Mouse (Mus musculus) gastrocnemius, adult 2 months (tissue): ENCODE results near the gene Prkar1b. TPM values are rescaled to one million over a fixed set of nuclear protein-coding genes. Genes with fewer than 3 reads are reported as not detected.
A peak's percentile ranks its signal among the peaks of the same experiment; 100 is the strongest.

Experiments
- DNase-seq: peaks from one replicate; pipeline ENCODE4 v3.0.0; 2022
- H3K27ac ChIP-seq: fragments of 200-600 bp; 2 replicates; pipeline ENCODE4 v1.8.1; 2022; ENCODE audit warnings: mild to moderate bottlenecking
- H3K4me3 ChIP-seq: fragments of 200-600 bp; 2 replicates; pipeline ENCODE4 v1.8.1; 2022; ENCODE audit warnings: mild to moderate bottlenecking, moderate library complexity
- CTCF ChIP-seq: fragments of 200-600 bp; IDR thresholded peaks from 2 replicates; pipeline ENCODE4 v1.8.1; 2022; ENCODE audit warnings: antibody characterized with exemption, mild to moderate bottlenecking, moderate library complexity
- intact Hi-C: fragments of 180-260 bp; cut with DNase I; formaldehyde crosslinking; loops from one replicate; pipeline ENCODE4 v1.15.1; 2025
- total RNA-seq, 2 experiments: library from RNA; stranded (reverse); gene quantifications; 2 replicates each; pipeline ENCODE4 v1.2.3; 2021

Prkar1b gene
- total RNA-seq, 2 experiments from 2014 or later, result 0.59 to 1.4 TPM

DNA sequence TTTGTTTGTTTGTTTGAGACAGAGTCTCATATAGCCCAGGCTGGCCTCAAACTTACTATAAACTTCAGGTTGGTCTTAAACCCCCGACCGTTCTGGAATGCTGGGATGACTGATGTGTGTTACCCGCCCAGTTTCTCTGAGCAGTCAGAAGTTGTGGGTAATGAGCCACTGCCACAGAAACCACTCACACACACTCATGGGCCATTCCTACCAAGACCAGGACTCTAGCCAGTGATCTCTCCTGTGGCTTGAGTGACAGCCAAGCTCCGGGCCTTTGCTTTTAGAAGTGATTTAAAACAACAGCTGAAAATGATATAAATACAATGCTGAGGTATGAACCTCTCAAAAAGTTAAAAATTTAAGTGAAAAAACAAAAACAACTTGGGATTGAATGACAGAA lies 34.9 kb downstream of the Prkar1b start:
- no peak overlapping the region for H3K4me3 ChIP-seq
- intact Hi-C loops, result no loop called here
- no peak for TF ChIP-seq CTCF

DNA sequence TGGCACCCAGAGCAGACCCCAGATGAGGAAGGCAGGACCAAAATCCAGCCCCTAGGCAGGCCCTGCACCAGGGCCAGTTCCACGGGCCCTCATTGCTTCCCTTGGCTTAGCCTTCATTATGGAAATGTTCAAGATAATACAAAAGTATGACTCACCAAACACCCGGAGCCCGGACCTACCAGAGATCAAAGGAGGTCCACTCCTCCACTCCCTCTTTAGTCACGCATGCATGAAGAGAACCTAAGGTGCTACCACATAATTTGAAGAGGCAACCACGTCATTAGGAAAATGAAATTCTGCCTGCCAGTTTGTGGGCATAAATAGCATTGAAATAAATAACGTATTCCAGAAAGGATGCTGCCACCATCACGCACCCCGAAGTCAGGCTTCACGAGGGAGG lies 37.4 kb downstream of the Prkar1b start:
- no peak for DNase-seq
- no peak for TF ChIP-seq CTCF
- intact Hi-C loops, result no loop called here

More for the DNA sequence above, 34.9 kb downstream of the Prkar1b start:
- DNase-seq, result no peak
- H3K27ac ChIP-seq, result no peak overlapping the region

DNA sequence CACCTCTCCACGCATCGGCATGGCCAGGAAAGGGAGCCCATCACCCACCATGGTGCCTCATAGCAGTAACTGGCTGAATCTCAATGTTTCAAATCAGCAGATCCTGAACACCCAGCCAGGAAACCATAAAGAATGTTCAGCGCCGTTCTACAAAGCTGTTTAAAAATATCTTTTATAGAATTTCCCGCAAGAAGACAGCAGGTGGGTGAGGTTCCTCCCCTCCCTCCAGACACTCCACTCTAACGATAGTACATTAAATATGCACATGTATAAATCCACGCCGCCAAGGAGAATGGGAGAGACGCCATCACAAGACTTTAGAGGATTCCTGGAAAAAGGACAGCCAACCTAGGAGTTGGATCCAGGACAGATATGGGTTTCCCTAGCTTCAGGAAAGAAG lies 37.8 kb downstream of the Prkar1b start:
- Histone ChIP-seq H3K27ac (no peak overlapping the region), H3K4me3 (no peak overlapping the region)
- TF ChIP-seq CTCF, result no peak
- DNase-seq, result no peak
- intact Hi-C loops, result no loop called here

More for the DNA sequence above, 37.4 kb downstream of the Prkar1b start:
- no peak overlapping the region for H3K4me3 ChIP-seq
- H3K27ac ChIP-seq, result no peak overlapping the region

DNA sequence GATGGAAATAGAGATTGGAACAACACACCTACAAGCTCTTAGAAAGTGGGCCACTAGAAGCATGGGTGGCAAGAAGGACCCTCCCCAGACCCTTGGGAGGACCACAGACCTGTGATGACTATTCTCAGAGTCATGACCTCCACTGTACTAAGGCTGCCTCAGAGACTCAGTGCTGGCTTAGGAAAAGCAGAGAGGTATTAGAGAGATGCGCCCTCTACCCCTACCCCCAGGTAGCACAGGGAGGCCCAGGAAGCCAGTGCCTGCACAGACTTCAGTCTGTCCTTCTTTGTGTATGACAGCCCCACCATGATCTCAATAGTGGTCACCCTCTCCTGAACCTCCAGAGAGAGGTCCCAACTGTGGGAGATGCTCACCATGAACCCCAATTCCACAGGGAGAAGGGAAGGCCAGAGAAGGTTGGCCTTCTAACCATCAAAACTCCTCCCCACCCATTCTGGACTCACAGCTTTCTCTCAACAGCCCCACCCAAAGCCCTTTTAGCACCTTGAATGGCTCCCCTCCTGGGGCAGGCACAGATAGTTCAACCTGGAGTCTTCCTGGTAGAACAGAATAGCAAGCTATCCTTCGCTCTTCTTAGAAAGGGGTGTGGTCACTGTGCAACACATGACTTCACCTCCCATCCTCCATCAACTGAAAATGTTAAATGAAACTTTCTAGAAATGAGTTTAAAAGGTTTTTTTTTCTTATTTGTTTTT lies 39.5 kb downstream of the Prkar1b start:
- intact Hi-C loops, result no loop called here
- no peak for DNase-seq
- TF ChIP-seq CTCF, result no peak
- Histone ChIP-seq H3K27ac (no peak overlapping the region), H3K4me3 (no peak overlapping the region)

DNA sequence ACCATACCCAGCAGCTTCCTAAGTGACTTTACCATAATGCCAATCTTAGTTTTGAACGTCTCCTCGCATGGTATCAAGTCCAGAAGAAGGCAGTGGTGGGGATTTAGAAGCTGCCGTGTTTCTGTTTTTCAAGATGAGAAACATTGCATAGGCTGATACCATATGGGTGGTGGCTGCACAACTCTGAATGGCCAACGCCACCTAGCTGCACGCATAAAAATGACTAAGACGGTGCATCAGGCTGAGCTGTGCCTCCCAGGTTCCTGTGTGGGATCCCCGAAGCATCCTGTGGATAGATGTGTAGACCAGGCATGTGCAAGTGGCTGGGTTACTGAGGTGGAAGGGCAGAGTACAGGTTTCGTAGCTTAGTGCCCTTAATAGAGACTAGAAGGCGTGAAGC lies 42.0 kb downstream of the Prkar1b start:
- peak; percentile 36 for TF ChIP-seq CTCF
- DNase-seq, result no peak
- H3K27ac ChIP-seq, result no peak overlapping the region
- intact Hi-C loops, result no loop called here
- H3K4me3 ChIP-seq, result no peak overlapping the region

DNA sequence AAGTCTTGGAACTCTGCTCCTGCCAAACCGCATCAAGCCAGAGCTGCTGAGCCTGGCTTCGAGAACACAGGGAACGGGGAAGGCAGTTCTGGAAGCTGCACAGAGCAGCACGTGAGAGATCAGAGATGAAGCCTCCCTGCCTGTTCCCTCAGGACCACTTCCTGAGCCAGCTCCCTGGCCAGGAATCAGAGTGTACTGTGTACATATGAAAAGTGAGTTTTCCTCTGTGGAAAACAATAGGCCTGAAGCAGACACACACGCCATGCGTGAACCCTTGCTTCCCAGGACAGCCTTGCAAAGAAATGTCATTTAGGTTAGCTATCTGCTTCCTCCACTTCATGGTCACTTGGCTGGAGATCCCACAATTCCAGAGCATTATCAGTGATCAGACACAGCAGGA lies 48.0 kb downstream of the Prkar1b start:
- intact Hi-C loops, result no loop called here
- Histone ChIP-seq H3K4me3 (no peak overlapping the region), H3K27ac (no peak overlapping the region)
- no peak for TF ChIP-seq CTCF
- DNase-seq, result no peak

DNA sequence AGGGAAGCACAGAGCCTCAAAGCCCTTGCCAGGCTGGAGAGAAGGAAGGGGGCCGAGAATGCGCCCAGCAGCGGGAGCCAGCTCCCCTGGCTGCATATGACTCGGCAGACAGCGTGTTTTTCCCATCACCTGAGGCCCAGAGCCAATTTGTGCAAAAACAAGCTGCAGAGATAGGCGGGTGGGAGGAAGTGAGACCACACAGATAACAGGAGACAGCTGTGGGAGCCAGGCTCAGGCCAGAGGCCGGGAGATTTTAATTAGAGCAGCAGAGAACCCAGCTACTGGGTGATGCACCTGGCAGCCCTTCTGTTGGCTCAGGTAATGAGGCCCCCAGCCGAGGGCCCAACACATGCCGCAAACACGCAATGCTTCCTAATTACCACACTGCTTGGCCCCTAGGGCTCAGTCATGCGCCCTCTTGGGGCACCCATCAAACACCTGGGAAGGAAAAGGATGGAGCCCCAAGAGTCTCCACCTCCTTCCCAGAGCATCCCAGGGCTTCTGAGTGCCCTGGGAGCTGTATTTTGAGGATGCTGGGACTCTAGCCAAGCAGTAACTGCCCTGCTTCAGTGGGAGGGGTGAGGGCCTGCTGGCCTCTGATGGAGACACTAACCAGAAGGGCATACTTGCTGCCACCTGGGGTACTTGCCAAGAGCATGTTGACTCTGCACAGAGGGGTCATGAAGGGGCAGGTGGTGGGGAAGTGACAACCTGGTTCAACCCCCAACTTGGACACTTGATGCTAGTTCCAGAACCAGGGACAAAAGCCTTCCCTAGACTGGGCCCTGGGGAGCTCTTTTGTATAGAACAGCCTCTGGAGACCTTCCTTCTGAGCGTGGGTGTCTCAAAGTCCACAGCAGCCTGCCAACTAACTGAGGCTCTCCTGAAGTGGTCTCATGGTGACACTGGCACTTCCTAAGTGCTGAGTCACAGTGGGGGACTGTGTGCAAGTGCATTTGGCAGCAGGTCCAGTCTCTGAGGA lies 50.5 kb downstream of the Prkar1b start:
- Histone ChIP-seq H3K27ac (peak overlapping the region; percentile 43), H3K4me3 (no peak overlapping the region)
- TF ChIP-seq CTCF, result no peak
- peak; percentile 38 for DNase-seq
- intact Hi-C loops, result no loop called here

DNA sequence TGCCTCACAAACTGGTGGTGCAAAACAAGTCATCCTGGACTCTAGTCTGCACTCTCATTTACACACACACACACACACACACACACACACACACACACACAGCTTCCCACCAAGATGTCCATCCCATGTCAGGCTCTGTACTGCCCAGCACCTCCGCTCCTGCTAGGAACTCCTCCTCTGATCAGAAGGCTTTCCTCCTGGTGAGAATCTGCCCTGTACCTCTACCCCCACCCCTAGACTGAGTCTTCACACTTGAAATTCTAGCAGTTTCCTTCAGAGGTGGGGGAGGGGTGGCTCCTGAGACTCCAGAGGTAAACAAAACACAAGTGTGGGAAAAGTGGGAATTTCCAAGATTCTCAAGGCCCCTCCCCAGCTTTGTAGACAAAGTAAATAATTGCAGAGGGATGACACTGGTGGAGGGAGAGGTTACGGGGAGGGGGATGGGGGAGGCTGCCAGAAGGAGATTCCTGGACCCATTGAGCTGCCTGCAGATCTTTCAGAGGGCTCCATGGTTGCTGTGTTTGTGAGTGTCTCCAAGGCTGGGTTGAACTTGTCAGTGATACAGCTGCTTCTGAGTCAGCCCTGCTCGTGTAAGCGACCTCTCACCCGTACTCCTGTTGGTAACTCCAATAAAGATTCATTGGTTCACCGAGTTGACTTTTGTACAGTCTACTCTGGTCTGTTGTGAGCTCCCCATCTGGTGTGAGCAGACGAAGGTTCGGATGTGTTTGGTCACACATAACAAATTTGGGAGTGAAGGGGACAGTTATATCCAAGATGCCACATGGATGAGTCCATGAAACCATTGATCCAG lies 54.3 kb downstream of the Prkar1b start:
- Histone ChIP-seq H3K4me3 (no peak overlapping the region), H3K27ac (no peak overlapping the region)
- TF ChIP-seq CTCF, result no peak
- DNase-seq, result no peak
- intact Hi-C loops, result no loop called here

DNA sequence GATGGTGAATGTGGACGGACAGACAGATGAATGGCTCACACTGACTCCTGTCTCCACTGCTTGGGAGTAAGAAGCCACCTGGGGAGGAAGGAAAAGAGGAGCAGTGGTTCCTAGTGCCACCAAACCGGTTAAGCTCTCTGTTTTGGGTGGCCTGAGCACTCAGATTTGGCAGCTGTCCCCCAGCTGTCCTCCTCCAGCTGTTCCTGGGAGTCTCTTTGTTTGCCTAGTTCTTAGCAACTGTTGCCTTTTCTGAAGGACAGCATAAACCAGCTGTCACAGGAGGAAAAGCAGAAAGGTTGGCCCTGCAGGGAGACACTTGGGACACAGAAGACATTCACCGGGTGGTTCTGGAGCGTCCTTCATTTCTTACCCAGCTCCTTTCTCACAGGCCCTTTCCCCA lies 56.3 kb downstream of the Prkar1b start:
- no peak for TF ChIP-seq CTCF
- Histone ChIP-seq H3K27ac (no peak overlapping the region), H3K4me3 (no peak overlapping the region)
- intact Hi-C loops, result no loop called here
- no peak for DNase-seq

DNA sequence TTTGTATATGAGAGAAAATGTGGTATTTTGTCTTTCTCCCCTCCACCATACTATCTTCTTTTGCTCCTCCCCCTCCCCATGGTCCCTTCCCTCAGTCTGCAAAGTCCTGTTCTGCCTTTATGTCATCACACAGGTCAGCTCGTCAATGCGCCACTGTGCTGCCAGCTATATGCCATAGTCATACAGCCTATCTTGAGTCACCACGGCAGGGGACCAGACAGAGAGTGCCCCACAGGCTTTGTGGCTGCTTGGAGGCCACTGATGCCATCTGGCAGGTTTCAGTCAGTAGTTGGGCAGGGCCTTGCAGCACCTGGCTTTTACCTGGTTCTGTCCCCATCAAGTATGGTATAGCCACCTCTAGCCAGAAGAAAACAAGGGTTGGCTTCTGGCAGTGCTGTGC lies 58.1 kb downstream of the Prkar1b start:
- no peak for DNase-seq
- Histone ChIP-seq H3K27ac (no peak overlapping the region), H3K4me3 (no peak overlapping the region)
- intact Hi-C loops, result no loop called here
- no peak for TF ChIP-seq CTCF

DNA sequence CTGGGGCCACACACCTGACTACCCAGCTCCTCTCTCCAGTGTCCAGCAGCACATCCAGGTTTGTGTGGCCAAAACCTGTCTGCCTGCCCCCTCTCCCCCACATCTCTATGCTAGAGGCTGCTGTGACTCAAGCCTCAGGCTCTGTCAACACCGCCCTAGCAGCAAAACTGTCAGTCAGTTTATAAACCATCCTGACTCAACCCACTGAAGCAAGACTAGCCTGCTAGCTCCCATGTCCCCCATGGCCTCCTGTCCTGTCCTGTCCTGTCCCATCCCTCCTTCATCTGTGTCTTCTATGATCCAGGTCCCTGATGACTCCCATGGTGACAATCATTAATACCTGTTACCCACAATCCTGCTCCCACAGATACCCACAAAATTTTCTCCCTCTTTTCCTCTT lies 59.6 kb downstream of the Prkar1b start:
- no peak for TF ChIP-seq CTCF
- DNase-seq, result no peak
- intact Hi-C loops, result no loop called here
- H3K27ac ChIP-seq, result no peak overlapping the region
- no peak overlapping the region for H3K4me3 ChIP-seq

DNA sequence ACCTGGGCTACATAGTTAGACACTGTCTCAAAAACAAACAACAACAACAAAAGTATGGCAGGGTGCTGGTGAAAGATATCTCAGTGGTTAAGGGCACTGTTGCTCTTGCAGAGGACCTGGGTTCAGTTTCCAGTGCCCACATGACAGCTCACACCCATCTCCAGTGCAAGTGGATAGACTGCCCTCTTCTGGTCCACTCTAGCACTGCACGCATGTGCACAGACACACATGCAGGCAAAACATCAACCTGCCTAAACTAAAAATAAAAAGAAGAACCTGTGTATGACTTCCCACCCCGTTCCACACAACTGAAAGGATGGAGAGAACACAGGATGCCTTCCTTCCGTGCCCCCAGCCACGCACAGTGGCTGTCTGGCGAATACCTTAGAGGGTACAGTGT lies 61.6 kb downstream of the Prkar1b start:
- peak; percentile 50 for TF ChIP-seq CTCF
- Histone ChIP-seq H3K27ac (no peak overlapping the region), H3K4me3 (no peak overlapping the region)
- DNase-seq, result no peak
- intact Hi-C loops, result no loop called here
